In the genomic region with DNA sequence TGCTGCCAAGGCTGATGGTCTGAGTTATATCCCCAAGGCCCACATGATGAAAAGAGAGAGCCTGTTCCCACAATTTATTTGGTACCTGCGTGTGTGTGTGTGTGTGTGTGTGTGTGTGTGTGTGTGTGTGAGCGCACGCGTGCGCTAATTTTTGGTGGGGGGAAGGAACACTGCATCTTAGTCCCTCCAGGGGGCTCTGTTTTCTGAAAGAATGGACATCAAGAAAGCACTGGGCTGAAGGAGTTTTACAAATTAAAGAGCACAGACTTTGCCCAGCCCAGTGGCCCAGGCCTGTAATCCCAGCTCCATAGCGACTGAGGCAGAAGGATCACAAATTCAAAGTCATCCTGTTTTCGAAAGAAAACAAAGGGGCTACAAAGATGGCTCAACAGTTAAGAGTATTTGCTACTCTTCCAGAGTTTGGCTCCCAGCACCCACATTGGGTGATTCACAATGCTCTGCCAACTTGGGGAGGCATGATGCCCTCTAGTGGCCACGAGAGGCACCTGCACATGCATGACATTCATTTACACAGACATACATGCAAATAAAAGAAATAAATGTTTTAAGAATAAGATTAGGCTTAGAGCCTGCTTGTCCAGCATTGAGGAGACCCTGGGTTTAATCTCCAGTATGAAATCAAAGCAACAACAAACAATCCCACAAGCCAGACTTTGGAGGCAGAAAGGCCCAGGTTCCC, we compare ENCODE assay signal across 8 mouse cellular contexts. TPM values are rescaled to one million over a fixed set of nuclear protein-coding genes. Genes with fewer than 3 reads are reported as not detected.
DNase-seq lines count a peak whose midpoint lies in the region; ATAC-seq and TF ChIP-seq lines count a peak whose summit lies in the region.

No protein-coding gene starts in this region.

- H3K27ac ChIP-seq in liver, embryonic 11.5 days (ENCODE audit: low read depth, low read length): no peak overlapping the region
- H3K27ac ChIP-seq in cortical plate, adult 2 months (ENCODE audit: insufficient read depth, low read length): no peak overlapping the region
- no peak overlapping the region for H3K27ac ChIP-seq in heart, embryonic 11.5 days (ENCODE audit: low read depth, low read length)

- no peaks in the 10 kb centered on the region for H3K9me3 ChIP-seq in liver, embryonic 11.5 days (ENCODE audit: control insufficient read depth, low read length)
- no peaks in the 10 kb centered on the region for H3K9me3 ChIP-seq in heart, embryonic 11.5 days (replicated peaks; ENCODE audit: control insufficient read depth, low read length)

- peak; percentile 53 for DNase-seq in adrenal gland, postnatal 14 days
- no peak for DNase-seq in adrenal gland, adult 8-10 months
- peak; percentile 48 for DNase-seq in liver
- DNase-seq in liver, embryonic 11.5 days (ENCODE audit: low spot score): no peak
- DNase-seq in splenic B cell, adult 2 months (ENCODE audit: low read depth, low spot score): peak; percentile 37
- no peak for DNase-seq in gastrocnemius, adult 8-10 months (ENCODE audit: low spot score in 2 of 2)

- no peaks in the 10 kb centered on the region for H3K36me3 ChIP-seq in liver, embryonic 11.5 days (ENCODE audit: control insufficient read depth, insufficient read depth, low read length)
- H3K36me3 ChIP-seq in splenic B cell, adult 2 months (ENCODE audit: control insufficient read depth, insufficient read depth, low read length, poor library complexity, severe bottlenecking): no peaks in the 10 kb centered on the region
- no peaks in the 10 kb centered on the region for H3K36me3 ChIP-seq in heart, embryonic 11.5 days (ENCODE audit: control insufficient read depth, insufficient read depth, low read length)

- peak; percentile 33; the same call in 1 of the 2 replicates for TF ChIP-seq CTCF in cortical plate, adult 2 months (IDR thresholded peaks at IDR 0.05; ENCODE audit: extremely low read depth, insufficient read depth, low read length)

- no peaks in the 10 kb centered on the region; the same call in 1 of the 2 replicates for H3K27me3 ChIP-seq in liver, embryonic 11.5 days (replicated peaks; ENCODE audit: control insufficient read depth, insufficient read depth, low read length)
- H3K27me3 ChIP-seq in splenic B cell, adult 2 months (ENCODE audit: control insufficient read depth, insufficient read depth, low read length, poor library complexity, severe bottlenecking): no peaks in the 10 kb centered on the region
- no peaks in the 10 kb centered on the region for H3K27me3 ChIP-seq in heart, embryonic 11.5 days (ENCODE audit: control insufficient read depth, insufficient read depth, low read length)

- no peak for ATAC-seq in liver, embryonic 11.5 days (replicated peaks; ENCODE audit: low FRiP score)
- ATAC-seq in heart, embryonic 11.5 days (replicated peaks; ENCODE audit: insufficient number of reproducible peaks, low FRiP score, low TSS enrichment): no peak

- no peak overlapping the region for H3K9ac ChIP-seq in liver, embryonic 11.5 days (ENCODE audit: low read depth, low read length)
- no peak overlapping the region for H3K9ac ChIP-seq in heart, embryonic 11.5 days (ENCODE audit: low read depth, low read length)

- TF ChIP-seq POLR2A in cortical plate, adult 2 months (IDR thresholded peaks at IDR 0.05; ENCODE audit: extremely low read depth, insufficient read depth, low read length): no peak

- H3K4me2 ChIP-seq in liver, embryonic 11.5 days: no peak overlapping the region
- no peak overlapping the region for H3K4me2 ChIP-seq in heart, embryonic 11.5 days

- no peak overlapping the region for H3K4me3 ChIP-seq in liver, embryonic 11.5 days (ENCODE audit: low read depth, low read length)
- no peak overlapping the region for H3K4me3 ChIP-seq in cortical plate, adult 2 months (ENCODE audit: insufficient read depth, low read length)
- H3K4me3 ChIP-seq in heart, embryonic 11.5 days (ENCODE audit: low read depth, low read length): no peak overlapping the region

- no peaks in the 10 kb centered on the region for H3K4me1 ChIP-seq in liver, embryonic 11.5 days (replicated peaks; ENCODE audit: control insufficient read depth, insufficient read depth, low read length)
- H3K4me1 ChIP-seq in cortical plate, adult 2 months (ENCODE audit: control insufficient read depth, insufficient read depth, low read length): no peaks in the 10 kb centered on the region
- no peaks in the 10 kb centered on the region for H3K4me1 ChIP-seq in heart, embryonic 11.5 days (ENCODE audit: control insufficient read depth, insufficient read depth, low read length)

- 66% methylated on average over 8 of the region's 8 CpGs for WGBS in liver, embryonic 11.5 days
- 79% methylated on average over 8 of the region's 8 CpGs for WGBS in heart, embryonic 11.5 days (ENCODE audit: insufficient replicate concordance)

RNA-seq across cellular contexts. Expression of gene Mthfd2, which starts 45.3 kb away (rescaled TPM):
- total RNA-seq in adrenal gland, postnatal 14 days (2021): 21.1 and 24.1 TPM in 2 replicates
- 10 to 100 TPM; 14.4 to 19.3 (median 17.6) TPM for total RNA-seq in adrenal gland, adult 8-10 months (2022)
- polyA plus RNA-seq in liver, embryonic 11.5 days (2014; fragmentation: Nextera tagmentation; extraction: Ambion mirVana): 119 and 120 TPM in 2 replicates
- polyA plus RNA-seq in cortical plate, adult 2 months (2012; rRNA removed): 6.4 and 7.6 TPM in 2 replicates
- total RNA-seq in gastrocnemius, adult 8-10 months (2022): 1 to 10 TPM; 2.9 to 4.7 (median 3.2) TPM
- 44.5 and 45.4 TPM in 2 replicates for polyA plus RNA-seq in heart, embryonic 11.5 days (2014; fragmentation: Nextera tagmentation; extraction: Ambion mirVana)

RNA-seq across cellular contexts. Expression of gene Mob1a, which starts 45.4 kb away (rescaled TPM):
- 75.9 and 79.9 TPM in 2 replicates for total RNA-seq in adrenal gland, postnatal 14 days (2021)
- total RNA-seq in adrenal gland, adult 8-10 months (2022): 10 to 100 TPM; 66.9 to 77.3 (median 71.4) TPM
- 78.5 and 84.8 TPM in 2 replicates for polyA plus RNA-seq in liver, embryonic 11.5 days (2014; fragmentation: Nextera tagmentation; extraction: Ambion mirVana)
- polyA plus RNA-seq in cortical plate, adult 2 months (2012; rRNA removed): 16.2 and 18.6 TPM in 2 replicates
- total RNA-seq in gastrocnemius, adult 8-10 months (2022): 10 to 100 TPM in 1 of 4 experiments, 1 to 10 TPM in 3; 7.8 to 10.0 (median 8.7) TPM
- 42.2 and 49.5 TPM in 2 replicates for polyA plus RNA-seq in heart, embryonic 11.5 days (2014; fragmentation: Nextera tagmentation; extraction: Ambion mirVana)

Comparison
In these comparisons a context has a peak if more than half of its experiments do, and no peak if none do; other contexts are left out.
1. DNase-seq: peak in adrenal gland, postnatal 14 days (single experiment), liver (single experiment) and splenic B cell, adult 2 months (single experiment); none in adrenal gland, adult 8-10 months (single experiment), liver, embryonic 11.5 days (single experiment) and gastrocnemius, adult 8-10 months (0 of 2).